ENCODE assay signal across 8 mouse cellular contexts in genomic region chr13:21914599-21914998, GRCm38 (mm10). TPM values are rescaled to one million over a fixed set of nuclear protein-coding genes. Genes with fewer than 3 reads are reported as not detected.
DNase-seq lines count a peak whose midpoint lies in the region; ATAC-seq and TF ChIP-seq lines count a peak whose summit lies in the region.

No protein-coding gene starts in this region.

- no peaks in the 10 kb centered on the region for H3K9me3 ChIP-seq in forebrain, postnatal 0 days (ENCODE audit: low read length)
- H3K9me3 ChIP-seq in liver, embryonic 13.5 days (replicated peaks): no peaks in the 10 kb centered on the region

- peaks cover 3% of the 10 kb centered on the region; the same call in 1 of the 2 replicates for H3K4me1 ChIP-seq in forebrain, postnatal 0 days (ENCODE audit: insufficient read depth)
- H3K4me1 ChIP-seq in liver, embryonic 13.5 days (replicated peaks): peaks cover 75% of the 10 kb centered on the region

- TF ChIP-seq CTCF in forebrain, postnatal 0 days (IDR thresholded peaks at IDR 0.05; ENCODE audit: low read depth): no peak

- no peak overlapping the region for H3K27ac ChIP-seq in forebrain, postnatal 0 days (ENCODE audit: low read depth, low read length)
- no peak overlapping the region for H3K27ac ChIP-seq in liver, embryonic 13.5 days

- no peaks in the 10 kb centered on the region for H3K36me3 ChIP-seq in forebrain, postnatal 0 days (ENCODE audit: insufficient read depth)
- no peaks in the 10 kb centered on the region for H3K36me3 ChIP-seq in liver, embryonic 13.5 days

- 0 out of 2 replicates have a peak overlapping the region, but pooled peaks have one; percentile 2 for H3K4me2 ChIP-seq in forebrain, postnatal 0 days (ENCODE audit: low read depth)
- H3K4me2 ChIP-seq in liver, embryonic 13.5 days: peak overlapping the region; percentile 74

- 7% methylated on average over 14 of the region's 14 CpGs for WGBS in forebrain, postnatal 0 days
- under 1% methylated on average over 14 of the region's 14 CpGs for WGBS in liver, embryonic 13.5 days (ENCODE audit: insufficient replicate concordance)

- peaks cover 54% of the 10 kb centered on the region for H3K27me3 ChIP-seq in forebrain, postnatal 0 days (ENCODE audit: insufficient read depth, low read length)
- H3K27me3 ChIP-seq in liver, embryonic 13.5 days: peaks cover 8% of the 10 kb centered on the region

- DNase-seq in spleen, adult 18-20 months: peak; percentile 15 to 20
- no peak for DNase-seq in spleen, postnatal 14 days (ENCODE audit: low spot score in 2 of 2)
- DNase-seq in adrenal gland, postnatal 10 days: peak; percentile 22
- DNase-seq in forebrain, postnatal 0 days: no peak
- peak; percentile 96 for DNase-seq in hindlimb bud, embryonic 11.5 days (ENCODE audit: extremely low spot score, low read depth, low spot score)
- peak; percentile 77 for DNase-seq in liver, embryonic 13.5 days
- peak; percentile 86 for DNase-seq in neural tube, embryonic 10.5 days (ENCODE audit: extremely low spot score, low spot score)
- no peak for DNase-seq in gastrocnemius, postnatal 25 days

- no peak overlapping the region for H3K4me3 ChIP-seq in forebrain, postnatal 0 days (ENCODE audit: low read depth, low read length)
- H3K4me3 ChIP-seq in liver, embryonic 13.5 days (replicated peaks): peak overlapping the region; percentile 57

- H3K9ac ChIP-seq in forebrain, postnatal 0 days: no peak overlapping the region
- H3K9ac ChIP-seq in liver, embryonic 13.5 days: peak overlapping the region; percentile 68

- ATAC-seq in forebrain, postnatal 0 days: no peak; the same call in 1 of the 2 replicates
- peak; percentile 58 for ATAC-seq in liver, embryonic 13.5 days (ENCODE audit: low read depth)

RNA-seq across cellular contexts. Expression of gene Zfp184, which starts 30.3 kb away (rescaled TPM):
- total RNA-seq in adrenal gland, postnatal 10 days (2021): 1 to 10 TPM; 2.0 to 2.4 TPM
- 20.7 and 21.6 TPM in 2 replicates for total RNA-seq in forebrain, postnatal 0 days (2014; rRNA removed)
- polyA plus RNA-seq in forebrain, postnatal 0 days (2015; fragmentation: Nextera tagmentation; extraction: Ambion mirVana): 15.3 and 17.2 TPM in 2 replicates
- polyA plus RNA-seq in liver, embryonic 13.5 days (2015; fragmentation: Nextera tagmentation; extraction: Ambion mirVana): 0.89 and 1.0 TPM in 2 replicates
- under 1 TPM; 0.26 to 0.54 TPM for total RNA-seq in gastrocnemius, postnatal 25 days (2021)

Comparison
In these comparisons a context has a peak if more than half of its experiments do, and no peak if none do; other contexts are left out.
1. DNase-seq: peak in spleen, adult 18-20 months (2 of 2), adrenal gland, postnatal 10 days (single experiment), hindlimb bud, embryonic 11.5 days (single experiment), liver, embryonic 13.5 days (single experiment) and neural tube, embryonic 10.5 days (single experiment); none in spleen, postnatal 14 days (0 of 2), forebrain, postnatal 0 days (single experiment) and gastrocnemius, postnatal 25 days (single experiment).